8 mouse cellular contexts compared by ENCODE assay signal in genomic region chr5:74536180-74536947, GRCm38 (mm10). TPM values are rescaled to one million over a fixed set of nuclear protein-coding genes. Genes with fewer than 3 reads are reported as not detected.
A peak's percentile ranks its signal among the peaks of the same experiment; 100 is the strongest.
DNase-seq lines count a peak whose midpoint lies in the region; ATAC-seq and TF ChIP-seq lines count a peak whose summit lies in the region.

No protein-coding gene starts in this region.

- 35% methylated on average over 12 of the region's 12 CpGs for WGBS in heart, postnatal 0 days
- WGBS in hindbrain, embryonic 12.5 days, result 52% methylated on average over 12 of the region's 12 CpGs
- WGBS in midbrain, embryonic 14.5 days, result 47% methylated on average over 12 of the region's 12 CpGs

- peaks cover 18% of the 10 kb centered on the region for H3K4me1 ChIP-seq in heart, postnatal 0 days (ENCODE audit: control insufficient read depth, insufficient read depth)
- H3K4me1 ChIP-seq in hindbrain, embryonic 12.5 days, result peaks cover 17% of the 10 kb centered on the region
- H3K4me1 ChIP-seq in midbrain, embryonic 14.5 days (ENCODE audit: control insufficient read depth, insufficient read depth, low read length), result peaks cover 19% of the 10 kb centered on the region

- no peak for DNase-seq in heart, postnatal 0 days (ENCODE audit: low spot score)
- DNase-seq in heart, adult 11 months, result no peak
- peak; percentile 21 for DNase-seq in MN1 (ENCODE audit: low spot score)
- DNase-seq in midbrain, embryonic 14.5 days, result no peak
- DNase-seq in embryo, embryonic 9.5 days (ENCODE audit: extremely low spot score), result no peak
- no peak for DNase-seq in layer of hippocampus, postnatal 36 days
- no peak for DNase-seq in kidney, postnatal 10 days

- peaks cover 17% of the 10 kb centered on the region; the same call in 1 of the 2 replicates for H3K36me3 ChIP-seq in heart, postnatal 0 days (replicated peaks; ENCODE audit: control insufficient read depth, insufficient read depth, low read length)
- H3K36me3 ChIP-seq in hindbrain, embryonic 12.5 days, result 0 out of 2 replicates have a peak, but pooled peaks cover 5% of the 10 kb centered on the region
- H3K36me3 ChIP-seq in midbrain, embryonic 14.5 days (ENCODE audit: control insufficient read depth, insufficient read depth, low read length), result 0 out of 2 replicates have a peak, but pooled peaks cover 6% of the 10 kb centered on the region

- no peak for TF ChIP-seq EP300 in heart, postnatal 0 days (IDR thresholded peaks at IDR 0.05; ENCODE audit: low read depth)

- ATAC-seq in heart, postnatal 0 days (ENCODE audit: insufficient read depth, low read depth), result no peak
- ATAC-seq in hindbrain, embryonic 12.5 days (ENCODE audit: low FRiP score), result no peak
- ATAC-seq in midbrain, embryonic 14.5 days (ENCODE audit: low FRiP score, low TSS enrichment), result no peak

- no peak for TF ChIP-seq CTCF in heart, postnatal 0 days (IDR thresholded peaks at IDR 0.05; ENCODE audit: low read depth)

- H3K9ac ChIP-seq in heart, postnatal 0 days (replicated peaks; ENCODE audit: low read depth, low read length), result peak overlapping the region; percentile 82
- peak overlapping the region; percentile 93 for H3K9ac ChIP-seq in hindbrain, embryonic 12.5 days
- H3K9ac ChIP-seq in midbrain, embryonic 14.5 days (replicated peaks; ENCODE audit: low read length), result peak overlapping the region; percentile 93

- H3K9me3 ChIP-seq in heart, postnatal 0 days (replicated peaks; ENCODE audit: control insufficient read depth, low read length), result no peaks in the 10 kb centered on the region
- H3K9me3 ChIP-seq in hindbrain, embryonic 12.5 days (replicated peaks), result no peaks in the 10 kb centered on the region
- H3K9me3 ChIP-seq in midbrain, embryonic 14.5 days (ENCODE audit: control insufficient read depth, low read length), result no peaks in the 10 kb centered on the region

- H3K4me2 ChIP-seq in heart, postnatal 0 days (ENCODE audit: low read depth, low read length), result peak overlapping the region; percentile 71
- H3K4me2 ChIP-seq in hindbrain, embryonic 12.5 days (replicated peaks), result peak overlapping the region; percentile 64
- H3K4me2 ChIP-seq in midbrain, embryonic 14.5 days (ENCODE audit: low read length), result peak overlapping the region; percentile 62

- peak overlapping the region; percentile 94; the same call in 1 of the 2 replicates for H3K27ac ChIP-seq in heart, postnatal 0 days (ENCODE audit: low read depth)
- peak overlapping the region; percentile 95 for H3K27ac ChIP-seq in hindbrain, embryonic 12.5 days
- H3K27ac ChIP-seq in midbrain, embryonic 14.5 days (replicated peaks; ENCODE audit: low read depth, low read length), result peak overlapping the region; percentile 96; the same call in 1 of the 2 replicates

- H3K27me3 ChIP-seq in heart, postnatal 0 days (ENCODE audit: control insufficient read depth, insufficient read depth, low read length), result no peaks in the 10 kb centered on the region
- H3K27me3 ChIP-seq in hindbrain, embryonic 12.5 days, result no peaks in the 10 kb centered on the region
- H3K27me3 ChIP-seq in midbrain, embryonic 14.5 days (ENCODE audit: control insufficient read depth, insufficient read depth, low read length), result no peaks in the 10 kb centered on the region

- peak overlapping the region; percentile 78 for H3K4me3 ChIP-seq in heart, postnatal 0 days (ENCODE audit: low read depth, low read length)
- H3K4me3 ChIP-seq in hindbrain, embryonic 12.5 days, result peak overlapping the region; percentile 91
- peak overlapping the region; percentile 94 for H3K4me3 ChIP-seq in midbrain, embryonic 14.5 days (replicated peaks; ENCODE audit: low read depth, low read length)

RNA-seq across cellular contexts. Expression of gene Fip1l1, which starts 1.1 kb away (rescaled TPM):
- total RNA-seq in heart, postnatal 0 days (2014; rRNA removed; ENCODE audit: low replicate concordance), result 27.0 and 35.8 TPM in 2 replicates
- polyA plus RNA-seq in heart, postnatal 0 days (2015; fragmentation: Nextera tagmentation; extraction: Ambion mirVana), result 37.5 and 38.7 TPM in 2 replicates
- polyA plus RNA-seq in hindbrain, embryonic 12.5 days (2016; fragmentation: Nextera tagmentation; extraction: Ambion mirVana), result 110 and 115 TPM in 2 replicates
- 54.8 and 75.0 TPM in 2 replicates for polyA plus RNA-seq in midbrain, embryonic 14.5 days (2014; fragmentation: Nextera tagmentation; extraction: Ambion mirVana)
- 10 to 100 TPM; 64.4 to 67.8 TPM for total RNA-seq in layer of hippocampus, postnatal 36 days (2021)

RNA-seq across cellular contexts. Expression of gene Scfd2, which starts 4.8 kb away (rescaled TPM):
- 24.3 and 26.9 TPM in 2 replicates for total RNA-seq in heart, postnatal 0 days (2014; rRNA removed; ENCODE audit: low replicate concordance)
- 10.5 and 14.2 TPM in 2 replicates for polyA plus RNA-seq in heart, postnatal 0 days (2015; fragmentation: Nextera tagmentation; extraction: Ambion mirVana)
- 17.1 and 18.6 TPM in 2 replicates for polyA plus RNA-seq in hindbrain, embryonic 12.5 days (2016; fragmentation: Nextera tagmentation; extraction: Ambion mirVana)
- polyA plus RNA-seq in midbrain, embryonic 14.5 days (2014; fragmentation: Nextera tagmentation; extraction: Ambion mirVana), result 16.7 and 18.4 TPM in 2 replicates
- total RNA-seq in layer of hippocampus, postnatal 36 days (2021), result 10 to 100 TPM; 22.6 to 26.2 TPM
